Mouse (Mus musculus) limb, embryonic 11.5 days (tissue): ENCODE measurements around the gene Astl. TPM values are rescaled to one million over a fixed set of nuclear protein-coding genes. Genes with fewer than 3 reads are reported as not detected.

Experiments used
- ATAC-seq: fragments of 200-750 bp; cut with Nextera tagmentation; 2 replicates; pipeline ENCODE4 v1.8.0; 2017; ENCODE audit warnings: low read depth; ENCODE audit not compliant: insufficient number of reproducible peaks, low FRiP score, low TSS enrichment
- DNase-seq: peaks from one replicate; pipeline ENCODE4 v3.0.0-alpha.2; 2015; ENCODE audit warnings: low spot score
- H3K27ac ChIP-seq: fragments of 300-500 bp; sonication (generic); replicated peaks from 2 replicates; pipeline ENCODE4 v1.5.1; 2014; ENCODE audit warnings: low read depth, mild to moderate bottlenecking, low read length
- H3K27me3 ChIP-seq: fragments of 300-500 bp; sonication (generic); 2 replicates; pipeline ENCODE4 v1.6.1; 2014; ENCODE audit warnings: mild to moderate bottlenecking, low read length, mixed read lengths; ENCODE audit not compliant: control insufficient read depth, insufficient read depth
- H3K36me3 ChIP-seq: fragments of 300-500 bp; sonication (generic); 2 replicates; pipeline ENCODE4 v1.6.1; 2014; ENCODE audit warnings: mild to moderate bottlenecking, low read length, moderate library complexity, mixed read lengths; ENCODE audit not compliant: control insufficient read depth, insufficient read depth
- H3K4me1 ChIP-seq: fragments of 300-500 bp; sonication (generic); 2 replicates; pipeline ENCODE4 v1.6.1; 2014; ENCODE audit warnings: low read length, mixed read lengths; ENCODE audit not compliant: control insufficient read depth, insufficient read depth
- H3K4me2 ChIP-seq: fragments of 300-500 bp; sonication (generic); 2 replicates; pipeline ENCODE4 v1.6.1; 2014; ENCODE audit warnings: low read depth, mild to moderate bottlenecking, moderate library complexity; ENCODE audit not compliant: severe bottlenecking
- H3K4me3 ChIP-seq: fragments of 300-500 bp; sonication (generic); 2 replicates; pipeline ENCODE4 v1.5.1; 2014; ENCODE audit warnings: low read depth, low read length
- H3K9ac ChIP-seq: fragments of 300-500 bp; sonication (generic); 2 replicates; pipeline ENCODE4 v1.6.1; 2014; ENCODE audit warnings: mild to moderate bottlenecking, low read length
- H3K9me3 ChIP-seq: fragments of 300-500 bp; sonication (generic); 2 replicates; pipeline ENCODE4 v1.6.1; 2016; ENCODE audit warnings: low read length; ENCODE audit not compliant: control insufficient read depth
- WGBS: fragments of 180-500 bp; shearing (Covaris S2); extraction: QIAGEN DNeasy Blood & Tissue Kit; methylation state at CpG from one replicate; pipeline ENCODE4 v1.1.7; 2014; 5-methylcytosine and 5-hydroxymethylcytosine counted together
- polyA plus RNA-seq: library from polyadenylated mRNA; unstranded; fragments of >200 nt; fragmentation: Nextera tagmentation; extraction: Ambion mirVana; gene quantifications from 2 replicates; pipeline ENCODE4 v1.2.1, GENCODE M21; 2014

The Astl gene
- polyA plus RNA-seq, 1 experiment from 2014 or later, result not detected

DNA sequence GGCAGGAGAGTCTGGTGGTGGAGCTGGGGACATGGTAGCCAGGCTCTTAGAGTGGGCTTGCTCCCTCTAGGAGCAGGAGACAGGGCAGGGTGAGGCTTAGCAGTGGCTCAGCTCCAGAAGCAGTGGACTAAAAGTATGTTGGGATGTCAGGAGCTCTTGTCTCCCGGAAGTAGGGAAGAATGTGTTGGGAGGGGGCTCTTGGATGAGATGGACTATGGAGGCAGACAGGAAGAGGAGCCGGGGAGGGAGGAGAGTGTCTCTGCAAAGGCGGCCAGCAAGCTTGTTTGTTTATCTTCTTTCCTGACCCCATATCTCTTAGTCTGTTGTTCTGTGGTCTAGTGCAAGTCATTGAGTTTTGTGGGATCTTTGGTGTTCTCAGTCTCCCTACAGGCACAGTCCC lies 36.6 kb downstream of the Astl start:
- no peak overlapping the region for H3K9ac ChIP-seq
- ATAC-seq, result no peak
- H3K4me2 ChIP-seq, result no peak overlapping the region
- no peak overlapping the region for H3K27ac ChIP-seq
- no peaks in the 10 kb centered on the region for H3K36me3 ChIP-seq
- no peaks in the 10 kb centered on the region; the same call in 1 of the 2 replicates for H3K4me1 ChIP-seq
- H3K4me3 ChIP-seq, result no peak overlapping the region
- no peaks in the 10 kb centered on the region for H3K27me3 ChIP-seq
- WGBS, result 69% methylated on average over 3 of the region's 3 CpGs
- H3K9me3 ChIP-seq, result no peaks in the 10 kb centered on the region
- DNase-seq, result no peak

DNA sequence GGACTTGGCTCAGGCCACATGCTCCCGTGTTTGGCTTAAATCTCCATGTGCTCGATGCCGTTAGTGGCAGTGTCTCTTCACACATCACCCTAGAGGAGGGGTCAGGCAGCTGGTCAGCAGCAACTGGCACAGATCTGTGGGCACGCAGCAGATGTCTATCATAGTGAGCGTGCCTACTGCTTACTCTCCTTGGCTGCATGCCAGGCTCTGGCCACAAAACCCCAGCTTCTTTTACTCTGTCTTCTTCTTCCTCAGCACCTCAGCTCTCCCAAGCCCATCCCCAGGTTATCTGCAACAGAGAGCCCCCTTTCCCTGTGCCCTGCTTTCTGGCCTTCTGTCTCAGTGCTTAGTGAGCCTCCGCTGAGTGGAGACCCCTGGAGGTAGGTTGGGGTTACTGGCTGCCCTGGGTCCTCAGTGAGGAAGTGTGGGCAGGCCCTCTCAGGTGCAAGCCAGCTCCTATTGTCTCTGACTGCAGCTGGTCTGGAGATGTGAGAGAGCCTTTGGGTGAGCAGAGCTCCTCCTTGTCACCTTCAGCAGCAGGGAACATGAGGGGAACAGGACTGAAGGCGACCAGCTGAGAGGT lies 37.4 kb downstream of the Astl start:
- Histone ChIP-seq H3K27me3 (no peaks in the 10 kb centered on the region), H3K27ac (no peak overlapping the region), H3K9ac (no peak overlapping the region), H3K4me2 (no peak overlapping the region), H3K9me3 (no peaks in the 10 kb centered on the region), H3K4me3 (no peak overlapping the region), H3K36me3 (no peaks in the 10 kb centered on the region), H3K4me1 (no peaks in the 10 kb centered on the region; the same call in 1 of the 2 replicates)
- ATAC-seq (no peak), DNase-seq (peak; percentile 32)
- 59% methylated on average over 7 of the region's 7 CpGs for WGBS

GRCm38 (mm10) chr2:127376423-127377051 lies 38.1 kb downstream of the Astl start:
- H3K27me3 ChIP-seq, result no peaks in the 10 kb centered on the region
- H3K27ac ChIP-seq, result no peak overlapping the region
- DNase-seq (no peak), ATAC-seq (no peak)
- WGBS, result 81% methylated on average over 6 of the region's 6 CpGs
- no peak overlapping the region for H3K9ac ChIP-seq
- H3K4me1 ChIP-seq, result no peaks in the 10 kb centered on the region
- no peaks in the 10 kb centered on the region for H3K36me3 ChIP-seq
- no peak overlapping the region for H3K4me2 ChIP-seq
- no peaks in the 10 kb centered on the region for H3K9me3 ChIP-seq
- no peak overlapping the region for H3K4me3 ChIP-seq

DNA sequence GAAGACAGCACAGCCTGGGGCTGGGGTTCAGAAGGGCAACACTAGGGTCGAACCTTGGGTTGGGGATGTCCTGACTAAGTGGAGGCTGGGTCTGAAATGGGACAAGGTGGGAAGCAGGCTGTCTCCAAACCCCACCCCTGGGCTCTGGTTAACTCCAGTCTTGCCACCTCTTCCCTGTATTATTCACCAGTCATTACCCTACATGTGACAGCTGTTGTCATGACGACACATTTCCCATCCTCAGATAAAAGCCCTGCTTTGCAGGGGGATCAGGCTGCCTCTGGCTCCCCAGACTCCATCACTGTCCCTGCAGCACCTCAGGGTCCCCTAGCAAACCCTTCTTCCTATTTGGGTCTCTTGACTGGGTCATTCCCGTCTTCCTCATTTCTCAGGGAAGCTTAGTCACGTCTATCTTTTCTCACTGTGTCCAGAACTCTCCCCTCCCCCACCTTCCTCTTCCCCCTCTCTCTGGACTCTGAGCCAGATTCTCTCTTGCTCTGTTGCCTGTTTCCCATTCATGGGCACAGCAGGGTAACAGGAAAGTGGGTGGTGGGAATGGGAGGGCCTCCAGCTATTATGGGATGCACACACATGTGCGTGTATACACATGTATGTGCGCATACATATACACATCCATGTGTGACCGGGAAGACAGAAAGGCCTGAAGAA lies 39.6 kb downstream of the Astl start:
- H3K4me1 ChIP-seq, result no peaks in the 10 kb centered on the region
- WGBS, result 68% methylated on average over 7 of the region's 7 CpGs
- H3K4me2 ChIP-seq, result no peak overlapping the region
- DNase-seq, result no peak
- no peak overlapping the region for H3K9ac ChIP-seq
- H3K27ac ChIP-seq, result no peak overlapping the region
- no peak for ATAC-seq
- H3K4me3 ChIP-seq, result no peak overlapping the region
- H3K9me3 ChIP-seq, result no peaks in the 10 kb centered on the region
- H3K27me3 ChIP-seq, result no peaks in the 10 kb centered on the region
- no peaks in the 10 kb centered on the region for H3K36me3 ChIP-seq

- no peak overlapping the region for H3K4me3 ChIP-seq
- H3K4me2 ChIP-seq, result no peak overlapping the region
- H3K9me3 ChIP-seq, result no peaks in the 10 kb centered on the region
- ATAC-seq, result no peak
- no peak for DNase-seq
- H3K4me1 ChIP-seq, result no peaks in the 10 kb centered on the region
- no peak overlapping the region for H3K27ac ChIP-seq
- no peaks in the 10 kb centered on the region for H3K36me3 ChIP-seq
- H3K27me3 ChIP-seq, result no peaks in the 10 kb centered on the region
- no peak overlapping the region for H3K9ac ChIP-seq
- WGBS, result 75% methylated on average over 7 of the region's 7 CpGs
These were observed 40.2 kb downstream of the Astl start for GRCm38 (mm10) chr2:127378611-127378990.

DNA sequence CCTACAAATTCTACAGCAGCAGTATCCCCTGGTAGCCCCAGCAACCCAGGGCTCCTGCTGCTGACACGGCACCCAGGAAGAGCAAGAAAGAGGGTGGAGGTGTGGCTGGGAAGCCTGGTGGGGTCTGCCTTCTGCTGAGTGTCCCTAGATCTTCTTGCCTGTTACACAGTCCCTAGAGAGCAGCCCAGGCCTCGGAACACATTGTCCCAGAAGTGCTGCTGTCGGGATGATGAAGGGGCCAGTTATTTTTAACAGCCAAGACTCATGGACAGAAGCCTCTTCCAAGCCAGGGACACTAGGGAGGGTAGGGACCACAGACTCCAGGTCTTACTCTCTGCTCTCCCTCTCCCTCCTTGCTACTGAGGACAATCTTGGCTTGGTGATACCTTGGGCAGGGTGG lies 40.8 kb downstream of the Astl start:
- no peaks in the 10 kb centered on the region for H3K27me3 ChIP-seq
- H3K4me1 ChIP-seq, result no peaks in the 10 kb centered on the region
- H3K4me2 ChIP-seq, result no peak overlapping the region
- no peak overlapping the region for H3K4me3 ChIP-seq
- no peaks in the 10 kb centered on the region for H3K36me3 ChIP-seq
- H3K9me3 ChIP-seq, result no peaks in the 10 kb centered on the region
- 67% methylated on average over 3 of the region's 3 CpGs for WGBS
- no peak overlapping the region for H3K27ac ChIP-seq
- H3K9ac ChIP-seq, result no peak overlapping the region
- no peak for DNase-seq
- no peak for ATAC-seq

- Histone ChIP-seq H3K9ac (no peak overlapping the region), H3K4me2 (no peak overlapping the region), H3K4me1 (0 out of 2 replicates have a peak, but pooled peaks cover 3% of the 10 kb centered on the region), H3K27me3 (no peaks in the 10 kb centered on the region), H3K4me3 (no peak overlapping the region), H3K27ac (no peak overlapping the region), H3K36me3 (no peaks in the 10 kb centered on the region), H3K9me3 (no peaks in the 10 kb centered on the region)
- no peak for DNase-seq
- 68% methylated on average over 7 of the region's 7 CpGs for WGBS
- ATAC-seq, result no peak
These were observed 45.4 kb downstream of the Astl start for GRCm38 (mm10) chr2:127383881-127384280.

DNA sequence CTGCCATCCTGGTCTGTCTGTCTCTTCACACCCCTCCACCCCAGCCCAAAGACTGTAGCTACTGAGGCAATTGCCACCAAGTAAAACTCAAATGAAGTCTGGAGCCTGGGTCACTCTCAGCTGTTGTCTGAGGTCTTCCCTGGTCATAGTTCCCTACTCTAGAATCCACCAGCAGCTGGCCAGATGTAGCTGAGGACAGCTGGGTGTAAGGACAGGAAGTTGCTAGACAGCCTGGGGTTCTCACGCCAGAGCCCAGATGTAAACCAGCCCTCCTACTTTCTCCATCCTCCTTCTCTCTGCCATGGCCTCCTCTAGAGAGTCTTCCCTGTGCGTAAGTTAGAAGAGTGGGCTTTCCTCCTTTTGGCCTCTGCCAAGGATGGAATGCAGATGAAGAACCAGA lies 49.1 kb downstream of the Astl start:
- Histone ChIP-seq H3K36me3 (no peaks in the 10 kb centered on the region), H3K4me2 (no peak overlapping the region), H3K4me3 (no peak overlapping the region), H3K9ac (no peak overlapping the region), H3K9me3 (no peaks in the 10 kb centered on the region), H3K4me1 (0 out of 2 replicates have a peak, but pooled peaks cover 3% of the 10 kb centered on the region), H3K27ac (no peak overlapping the region), H3K27me3 (no peaks in the 10 kb centered on the region)
- ATAC-seq (no peak), DNase-seq (no peak)
- WGBS, result 74% methylated on average over 2 of the region's 2 CpGs
